Mouse (Mus musculus) cerebellum, postnatal 14 days (tissue): Measurements from ENCODE around the gene Terf2ip.
A peak's percentile ranks its signal among the peaks of the same experiment; 100 is the strongest.

ENCODE experiments used
- DNase-seq, 2 experiments: peaks; one replicate each; pipeline ENCODE4 v3.0.0; 2021; ENCODE audit warnings: mixed read lengths in 2 of 2

Terf2ip gene

DNA sequence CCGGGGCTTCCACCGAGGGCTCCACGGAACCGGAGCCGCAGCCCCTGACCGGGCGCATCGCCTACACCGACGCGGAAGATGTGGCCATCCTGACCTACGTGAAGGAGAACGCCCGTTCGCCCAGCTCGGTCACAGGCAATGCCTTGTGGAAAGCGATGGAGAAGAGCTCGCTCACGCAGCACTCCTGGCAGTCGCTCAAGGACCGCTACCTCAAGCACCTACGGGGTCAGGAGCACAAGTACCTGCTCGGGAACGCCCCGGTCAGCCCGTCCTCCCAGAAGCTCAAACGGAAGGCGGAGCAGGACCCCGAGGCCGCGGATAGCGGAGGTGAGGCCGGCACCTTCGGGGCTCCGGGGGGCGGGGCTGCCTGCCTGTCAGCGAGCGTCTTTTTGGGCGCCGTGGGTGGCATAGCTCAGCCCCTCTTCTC is 631 bp downstream of the Terf2ip start:
- peak; percentile 57 to 72 for DNase-seq

DNA sequence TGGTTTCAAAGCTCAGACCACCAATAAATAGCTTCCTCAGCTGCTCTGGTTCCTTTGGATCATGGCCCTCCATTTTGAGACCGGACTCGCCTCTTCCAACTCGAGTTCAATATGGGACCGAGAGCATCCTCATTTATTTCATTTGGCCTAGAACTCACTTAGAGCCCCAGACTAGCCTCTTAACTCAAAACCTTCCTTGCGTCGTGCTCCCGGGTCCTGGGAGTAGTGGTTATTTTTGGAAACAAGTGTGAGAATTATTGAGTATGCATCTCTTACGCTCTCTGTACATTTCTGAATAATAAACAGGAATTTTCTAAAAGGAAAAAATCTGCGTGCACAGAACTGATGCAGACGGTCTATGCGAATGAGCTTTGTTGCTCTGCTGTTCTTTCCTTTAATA is 3.7 kb downstream of the Terf2ip start, which contains the start of gene Gm6793:
TSS of gene Gm6793 (minus strand) at position 101 of the 400 bp plus-strand sequence.
- no peak for DNase-seq

DNA sequence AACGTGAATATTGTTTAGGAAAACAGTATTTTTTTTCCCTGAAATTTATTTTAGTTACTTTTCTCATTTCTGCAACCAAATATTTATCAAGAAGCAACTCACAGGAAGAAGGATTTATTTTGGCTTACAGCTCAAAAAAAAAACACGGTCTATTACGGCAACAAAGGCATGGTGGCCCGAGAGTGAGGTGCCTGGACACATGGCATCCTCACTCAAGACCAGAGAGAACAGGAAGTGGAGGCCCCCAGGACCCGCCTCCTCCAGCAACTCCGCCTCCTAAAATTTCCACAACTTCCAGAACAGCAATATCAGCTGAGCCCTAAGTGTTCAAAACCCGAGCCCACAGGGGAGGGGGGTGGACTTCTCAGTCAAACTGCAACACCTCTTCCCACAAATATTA is 18.3 kb downstream of the Terf2ip start:
- DNase-seq = no peak

- DNase-seq = no peak
Observed at GRCm38 (mm10) chr8:112030663-112031062, 19.5 kb downstream of the Terf2ip start.

GRCm38 (mm10) chr8:112033071-112033470 is 21.9 kb downstream of the Terf2ip start:
- DNase-seq = no peak

- DNase-seq = peak; percentile 54 to 62
Observed at GRCm38 (mm10) chr8:112034603-112035002, 23.4 kb downstream of the Terf2ip start.

- no peak for DNase-seq
Observed at GRCm38 (mm10) chr8:112037521-112037920, 26.3 kb downstream of the Terf2ip start.

DNA sequence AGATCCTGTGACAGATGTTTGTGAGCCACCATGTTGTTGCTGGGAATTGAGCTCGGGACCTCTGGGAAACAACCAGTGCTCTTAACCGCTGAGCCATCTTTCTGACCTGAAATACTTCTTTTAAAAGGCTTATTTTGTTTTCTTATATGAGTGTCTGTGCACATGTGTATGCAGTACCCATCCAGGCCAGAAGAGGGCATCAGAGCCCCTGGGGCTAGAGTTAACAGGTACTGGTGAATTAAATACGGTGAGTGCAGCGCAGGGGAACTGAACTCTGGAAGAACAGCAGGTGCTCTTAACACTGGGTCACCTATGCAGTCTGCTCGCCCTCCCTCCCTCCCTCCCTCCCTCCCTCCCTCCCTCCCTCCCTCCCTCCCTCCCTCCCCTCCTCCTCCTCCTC is 34.0 kb downstream of the Terf2ip start:
- peak in 1 of 2 experiments; percentile 39 for DNase-seq

DNA sequence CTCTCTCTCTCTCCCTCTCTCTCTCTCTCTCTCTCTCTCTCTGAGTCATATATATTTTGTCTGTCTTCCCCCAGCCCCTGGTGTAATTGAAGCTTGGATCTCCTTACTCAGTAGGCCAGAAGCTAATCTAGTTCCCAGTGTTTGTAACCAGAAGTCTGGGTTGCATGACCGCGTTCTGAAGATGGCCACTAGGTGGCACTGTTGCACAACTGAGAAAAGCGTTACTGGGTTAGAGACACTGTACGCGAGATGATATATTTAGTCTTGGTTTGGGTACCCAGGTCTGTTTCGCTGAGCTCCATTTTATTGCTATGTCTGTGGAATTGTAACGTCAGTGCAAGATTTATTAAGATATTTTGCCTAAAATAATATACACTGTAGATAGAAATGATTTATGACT is 34.7 kb downstream of the Terf2ip start:
- DNase-seq = peak; percentile 95

DNA sequence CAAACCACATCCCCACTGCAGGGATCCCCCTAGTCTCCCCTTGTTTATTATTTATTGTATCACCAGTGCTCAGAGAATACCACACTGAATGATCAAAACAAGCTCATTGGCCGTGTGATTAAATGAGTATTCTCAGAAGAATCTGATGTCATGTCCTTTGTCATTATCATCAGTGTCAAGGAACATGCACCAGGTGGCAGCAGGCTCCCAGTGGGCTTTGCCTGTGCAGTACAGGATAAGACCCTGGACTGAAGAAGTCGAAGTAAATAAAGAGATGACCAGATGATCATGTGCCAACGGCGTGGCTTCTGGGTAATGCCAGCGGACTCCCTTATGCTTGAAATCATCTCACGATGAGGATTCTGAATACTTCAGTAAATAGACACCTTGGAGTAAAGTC is 37.1 kb downstream of the Terf2ip start:
- DNase-seq = peak in 1 of 2 experiments; percentile 35

- DNase-seq = no peak
Observed at GRCm38 (mm10) chr8:112049984-112050383, 38.8 kb downstream of the Terf2ip start.

DNA sequence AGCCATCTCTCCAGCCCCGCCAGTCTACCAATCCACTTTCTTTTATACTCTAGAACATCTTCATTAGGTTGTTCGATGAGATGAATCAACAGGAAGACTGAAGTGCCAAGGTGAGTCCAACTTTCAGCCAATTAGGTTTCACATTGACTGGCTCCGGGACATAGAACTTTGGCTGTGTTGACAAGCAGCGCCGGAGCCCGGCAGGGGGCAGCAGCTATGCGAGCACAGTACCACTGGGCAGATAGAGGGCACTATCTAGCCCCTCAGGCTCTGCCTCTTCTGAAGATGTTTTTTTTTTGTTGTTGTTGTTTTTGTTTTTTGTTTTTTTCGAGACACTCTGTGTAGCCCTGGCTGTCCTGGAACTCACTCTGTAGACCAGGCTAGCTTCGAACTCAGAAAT is 40.3 kb downstream of the Terf2ip start:
- DNase-seq = no peak

DNA sequence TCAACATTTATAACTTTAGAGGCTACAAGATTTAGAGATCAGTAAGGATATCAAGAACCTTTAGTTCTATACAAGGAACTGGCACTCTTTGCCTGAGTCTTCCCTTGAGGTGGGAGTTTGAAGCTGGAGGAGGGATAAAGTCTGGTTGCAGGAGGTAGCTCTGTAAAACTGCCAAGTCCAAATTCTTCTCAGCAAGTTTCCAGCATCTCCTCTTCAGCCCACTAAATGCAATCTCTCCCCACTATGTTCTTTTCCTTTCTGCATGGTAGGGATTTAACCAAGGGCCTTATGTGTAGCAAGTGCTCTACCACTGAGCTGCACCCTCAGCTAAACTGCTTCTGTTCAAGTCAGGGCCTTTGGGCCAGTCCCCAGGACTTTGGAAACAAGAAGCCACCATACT is 43.3 kb downstream of the Terf2ip start:
- no peak for DNase-seq

- DNase-seq = peak; percentile 76 to 81
Observed at GRCm38 (mm10) chr8:112061372-112061771, 50.2 kb downstream of the Terf2ip start.
